Mouse (Mus musculus) CH12.LX (cell line): ENCODE measurements around the gene Cyp2c38. TPM values are rescaled to one million over a fixed set of nuclear protein-coding genes. Genes with fewer than 3 reads are reported as not detected.
"Not testable (repeated sequence)": the region's sequence is repeated elsewhere in the genome, so short reads cannot be mapped to it uniquely, and the experiment has no call there.

Source experiments
- DNase-seq: peaks from one replicate; pipeline ENCODE4 v3.0.0-alpha.2; 2013; ENCODE audit errors: extremely low read depth
- H3K27ac ChIP-seq: 2 replicates; pipeline ENCODE4 v1.5.1; 2012; ENCODE audit warnings: low read depth, mild to moderate bottlenecking, control low read depth, moderate library complexity; ENCODE audit not compliant: insufficient read depth
- H3K27me3 ChIP-seq: replicated peaks from 2 replicates; pipeline ENCODE3; 2012; ENCODE audit warnings: inconsistent platforms
- H3K36me3 ChIP-seq, 2 experiments: replicated peaks in 1 of 2; 2 replicates each; pipeline versions ENCODE3 to v1.6.1; 2012; ENCODE audit warnings: inconsistent platforms in 1 of 2, low read length in 1 of 2, mild to moderate bottlenecking in 1 of 2, mixed read lengths in 1 of 2, moderate library complexity in 1 of 2; ENCODE audit not compliant: control insufficient read depth in 1 of 2, insufficient read depth in 1 of 2
- H3K4me1 ChIP-seq, 2 experiments: 2 replicates each; pipeline ENCODE4 v1.6.1; 2012; ENCODE audit warnings: inconsistent platforms in 1 of 2, moderate library complexity in 1 of 2; ENCODE audit not compliant: insufficient read depth in 2 of 2, control insufficient read depth in 1 of 2
- H3K4me2 ChIP-seq: 2 replicates; pipeline ENCODE4 v1.6.1; 2012; ENCODE audit warnings: low read depth, mild to moderate bottlenecking, control low read depth; ENCODE audit not compliant: poor library complexity, insufficient read depth, severe bottlenecking
- H3K4me3 ChIP-seq, 3 experiments: fragments of 150-350 bp in 1 of 3; sonication (generic) in 1 of 3; replicated peaks in 1 of 3; 2 replicates each; pipeline versions ENCODE3 to v1.5.1; 2011 to 2012; ENCODE audit warnings: low read depth in 2 of 3, low read length in 2 of 3, mild to moderate bottlenecking in 2 of 3, moderate library complexity in 2 of 3, control low read depth in 1 of 3, improper control_type of control experiment in 1 of 3, inconsistent platforms in 1 of 3, mixed read lengths in 1 of 3; ENCODE audit not compliant: poor library complexity in 1 of 3
- H3K79me2 ChIP-seq: replicated peaks from 2 replicates; pipeline ENCODE4 v1.6.1; 2012; ENCODE audit warnings: mild to moderate bottlenecking, moderate library complexity; ENCODE audit not compliant: control insufficient read depth, poor library complexity, insufficient read depth, severe bottlenecking; ENCODE audit errors: extremely low read depth
- H3K9ac ChIP-seq: 2 replicates; pipeline ENCODE4 v1.6.1; 2012; ENCODE audit warnings: low read depth, mild to moderate bottlenecking, control low read depth, moderate library complexity; ENCODE audit not compliant: insufficient read depth
- H3K9me3 ChIP-seq: replicated peaks from 2 replicates; pipeline ENCODE3; 2012; ENCODE audit warnings: low read length, inconsistent platforms, mixed read lengths
- CHD1 ChIP-seq: IDR thresholded peaks from 2 replicates; pipeline ENCODE4 v1.6.1; 2012; ENCODE audit warnings: low read depth, low read length, improper control_type of control experiment, inconsistent platforms
- ELF1 ChIP-seq: IDR thresholded peaks from 2 replicates; pipeline ENCODE4 v1.6.1; 2014; ENCODE audit warnings: low read depth, mild to moderate bottlenecking, inconsistent platforms, low read length, improper control_type of control experiment
- EP300 ChIP-seq: IDR thresholded peaks from 2 replicates; pipeline ENCODE4 v1.6.1; 2011; ENCODE audit warnings: low read length, improper control_type of control experiment
- JUN ChIP-seq: IDR thresholded peaks from 2 replicates; pipeline ENCODE4 v1.6.1; 2011; ENCODE audit warnings: low read depth, mild to moderate bottlenecking, low read length, improper control_type of control experiment, moderate library complexity; ENCODE audit not compliant: insufficient read depth
- KAT2A ChIP-seq: IDR thresholded peaks from 2 replicates; pipeline ENCODE4 v1.6.1; 2012; ENCODE audit warnings: low read length, improper control_type of control experiment, inconsistent platforms; ENCODE audit not compliant: insufficient replicate concordance
- MAFK ChIP-seq: IDR thresholded peaks from 2 replicates; pipeline ENCODE4 v1.6.1; 2011; ENCODE audit warnings: low read length, improper control_type of control experiment; ENCODE audit not compliant: insufficient replicate concordance
- MAX ChIP-seq: IDR thresholded peaks from 2 replicates; pipeline ENCODE4 v1.6.1; 2011; ENCODE audit warnings: low read length, improper control_type of control experiment
- MAZ ChIP-seq: IDR thresholded peaks from 2 replicates; pipeline ENCODE4 v1.6.1; 2012; ENCODE audit warnings: low read depth, mild to moderate bottlenecking, inconsistent platforms, low read length, improper control_type of control experiment, moderate library complexity
- MEF2A ChIP-seq: IDR thresholded peaks from 2 replicates; pipeline ENCODE4 v1.6.1; 2014; ENCODE audit warnings: low read depth, mild to moderate bottlenecking, inconsistent platforms, low read length, improper control_type of control experiment, borderline replicate concordance
- MXI1 ChIP-seq: IDR thresholded peaks from 2 replicates; pipeline ENCODE4 v1.6.1; 2011; ENCODE audit warnings: mild to moderate bottlenecking, low read depth, low read length, improper control_type of control experiment
- MYC ChIP-seq: IDR thresholded peaks from 2 replicates; pipeline ENCODE4 v1.6.1; 2011; ENCODE audit warnings: low read depth, mild to moderate bottlenecking, improper control_type of control experiment, low read length
- PAX5 ChIP-seq: IDR thresholded peaks from 2 replicates; pipeline ENCODE4 v1.6.1; 2012; ENCODE audit warnings: low read length, inconsistent platforms, mixed read lengths
- POLR2A ChIP-seq: IDR thresholded peaks from 2 replicates; pipeline ENCODE4 v1.6.1; 2011; ENCODE audit warnings: low read depth, mild to moderate bottlenecking, improper control_type of control experiment, low read length
- POLR2AphosphoS2 ChIP-seq: IDR thresholded peaks from 2 replicates; pipeline ENCODE4 v1.6.1; 2011; ENCODE audit warnings: low read depth, low read length, improper control_type of control experiment
- RAD21 ChIP-seq: IDR thresholded peaks from 2 replicates; pipeline ENCODE4 v1.6.1; 2011; ENCODE audit warnings: low read depth, mild to moderate bottlenecking, low read length, improper control_type of control experiment, moderate library complexity
- TBP ChIP-seq: conservative IDR thresholded peaks from 2 replicates; pipeline ENCODE4 v1.6.1; 2011; ENCODE audit warnings: low read depth, low read length, improper control_type of control experiment
- UBTF ChIP-seq: IDR thresholded peaks from 2 replicates; pipeline ENCODE4 v1.6.1; 2012; ENCODE audit warnings: low read depth, mild to moderate bottlenecking, inconsistent platforms, low read length, improper control_type of control experiment, moderate library complexity
- USF2 ChIP-seq: conservative IDR thresholded peaks from 2 replicates; pipeline ENCODE4 v1.6.1; 2011; ENCODE audit warnings: low read depth, low read length, improper control_type of control experiment
- ZC3H11A ChIP-seq: IDR thresholded peaks from 2 replicates; pipeline ENCODE4 v1.6.1; 2012; ENCODE audit warnings: low read depth, mild to moderate bottlenecking, inconsistent platforms, low read length, improper control_type of control experiment
- ZKSCAN1 ChIP-seq: IDR thresholded peaks from 2 replicates; pipeline ENCODE4 v1.6.1; 2012; ENCODE audit warnings: low read depth, inconsistent platforms, low read length, improper control_type of control experiment, borderline replicate concordance
- ZMIZ1 ChIP-seq: IDR thresholded peaks from 2 replicates; pipeline ENCODE4 v1.6.1; 2012; ENCODE audit warnings: low read depth, mild to moderate bottlenecking, inconsistent platforms, low read length, improper control_type of control experiment
- ZNF384 ChIP-seq: IDR thresholded peaks from 2 replicates; pipeline ENCODE4 v1.6.1; 2012; ENCODE audit warnings: low read depth, low read length, improper control_type of control experiment, inconsistent platforms
- dilution Hi-C: fragments of 300-500 bp; cut with MboI; formaldehyde crosslinking; loops from 2 replicates; pipeline ENCODE4 v1.14.3; 2020; ENCODE audit warnings: low sequenced_read_pairs; ENCODE audit not compliant: extremely low pct_unique_long_range_greater_than_20kb, extremely low pct_ligation_motif_present
- in situ Hi-C: fragments of 300-500 bp; cut with MboI; formaldehyde crosslinking; loops from 3 replicates; pipeline ENCODE4 v1.14.3; 2019; ENCODE audit warnings: low sequenced_read_pairs, low pct_ligation_motif_present, low pct_unique_long_range_greater_than_20kb, mixed read lengths
- polyA plus RNA-seq: library from polyadenylated mRNA; unstranded; fragments of >175 nt; gene quantifications from 2 replicates; pipeline ENCODE4 v1.2.1, GENCODE M21; 2012; ENCODE audit warnings: low read depth; ENCODE audit not compliant: insufficient read length
- total RNA-seq, 2 experiments: library from RNA; depleted of rRNA; stranded (reverse); fragments of 300-350 nt in 1 of 2; fragments of >200 nt in 1 of 2; gene quantifications; 2 replicates each; pipeline ENCODE4 v1.2.3; 2012 to 2014

The Cyp2c38 gene
- total and polyA plus RNA-seq, 3 experiments, result not detected

DNA sequence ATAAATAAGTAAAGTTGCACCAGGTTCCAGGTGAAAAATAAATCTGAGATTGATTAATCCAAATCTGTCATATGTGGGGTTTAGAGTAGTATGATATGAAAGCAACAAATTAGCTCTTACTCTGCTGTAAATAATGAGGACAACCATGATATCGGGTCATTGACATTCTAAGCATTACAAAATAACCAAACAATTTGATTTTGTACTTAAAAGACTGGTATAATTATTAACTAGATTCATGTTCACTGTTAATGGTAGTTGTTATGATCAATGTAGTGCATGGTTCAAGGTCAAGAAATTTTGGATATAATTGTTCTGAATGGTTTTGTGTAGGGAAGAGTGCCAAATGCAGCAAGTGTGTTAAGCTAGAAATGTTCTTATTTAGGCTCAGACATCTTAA, 46.7 kb upstream of the Cyp2c38 start:
- Histone ChIP-seq H3K4me2 (no peak overlapping the region), H3K9ac (no peak overlapping the region), H3K4me1 (no peaks in the 10 kb centered on the region), H3K79me2 (no peaks in the 10 kb centered on the region), H3K36me3 (no peaks in the 10 kb centered on the region), H3K27me3 (no peaks in the 10 kb centered on the region), H3K27ac (no peak overlapping the region), H3K9me3 (no peaks in the 10 kb centered on the region)
- in situ Hi-C loops (no loop called here), dilution Hi-C loops (no loop called here)
- no peak for DNase-seq
- no peak for TF ChIP-seq MAX
- TF ChIP-seq ZMIZ1, result no peak
- no peak for TF ChIP-seq EP300
- no peak for TF ChIP-seq UBTF
- TF ChIP-seq, all 38 proteins: peak for 0
- no peak overlapping the region for H3K4me3 ChIP-seq

DNA sequence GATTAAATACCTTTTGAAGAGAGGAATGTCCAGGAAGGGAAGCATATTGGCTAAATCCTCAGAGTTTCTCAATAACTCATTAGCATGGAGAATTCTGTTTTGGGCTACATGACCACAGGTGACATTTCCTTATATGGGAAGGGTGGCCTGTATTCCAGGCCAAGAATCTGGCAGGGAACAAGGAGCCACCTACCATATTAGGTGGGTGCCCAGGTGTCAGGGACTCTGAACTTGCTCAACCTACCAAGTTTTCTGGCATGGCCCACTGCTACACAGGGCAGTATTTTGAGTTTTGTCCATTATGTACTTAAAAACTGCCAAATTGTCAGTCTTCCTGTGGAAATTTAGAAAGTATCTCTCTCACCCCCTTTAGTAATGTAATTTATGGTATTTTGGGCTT, 43.5 kb upstream of the Cyp2c38 start:
- dilution Hi-C loops (no loop called here), in situ Hi-C loops (no loop called here)
- Histone ChIP-seq H3K4me2 (no peak overlapping the region), H3K4me3 (no peak overlapping the region), H3K36me3 (no peaks in the 10 kb centered on the region), H3K27me3 (no peaks in the 10 kb centered on the region), H3K9ac (no peak overlapping the region)
- no peak for DNase-seq
- TF ChIP-seq POLR2A (no peak), RAD21 (no peak), MYC (no peak), ZNF384 (no peak), PAX5 (no peak), MXI1 (no peak), CHD1 (no peak), POLR2AphosphoS2 (no peak), TBP (no peak), ZC3H11A (no peak), KAT2A (no peak), ZKSCAN1 (no peak), MAFK (no peak), MAX (no peak), JUN (no peak), MEF2A (no peak), EP300 (no peak), USF2 (no peak), ELF1 (no peak), MAZ (no peak)
- TF ChIP-seq, all 38 proteins: peak for 0
- Histone ChIP-seq H3K79me2 (no peaks in the 10 kb centered on the region), H3K4me1 (no peaks in the 10 kb centered on the region), H3K9me3 (no peaks in the 10 kb centered on the region), H3K27ac (no peak overlapping the region)

DNA sequence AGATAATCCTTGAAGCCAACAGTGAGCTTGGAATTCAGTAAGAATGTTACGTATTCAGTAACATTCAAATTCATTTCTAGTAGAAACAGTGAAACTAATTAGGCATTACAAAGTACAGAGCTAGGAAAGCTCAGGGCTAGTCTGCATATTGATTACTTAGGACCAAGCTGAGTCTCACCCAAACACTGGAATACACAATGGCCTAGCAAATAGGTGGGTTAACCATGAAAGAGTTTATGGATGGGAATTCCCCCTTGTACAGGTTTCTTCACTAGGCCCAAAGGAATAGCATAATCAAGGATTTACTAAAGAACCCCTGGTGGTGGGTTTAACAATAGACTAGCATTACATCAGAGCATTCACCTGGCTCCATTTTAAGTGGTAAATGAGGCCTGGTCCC, 21.1 kb upstream of the Cyp2c38 start:
- H3K4me3 ChIP-seq, H3K4me2 ChIP-seq, in situ Hi-C loops, H3K9me3 ChIP-seq, DNase-seq, H3K79me2 ChIP-seq, H3K27ac ChIP-seq, H3K9ac ChIP-seq, H3K4me1 ChIP-seq, H3K27me3 ChIP-seq, H3K36me3 ChIP-seq, dilution Hi-C loops: not testable (repeated sequence)
